In genomic region chr9:100470936-100471604, GRCm38 (mm10) we compare ENCODE assay signal across 10 mouse cellular contexts. TPM values are rescaled to one million over a fixed set of nuclear protein-coding genes. Genes with fewer than 3 reads are reported as not detected.
A peak's percentile ranks its signal among the peaks of the same experiment; 100 is the strongest.
DNase-seq lines count a peak whose midpoint lies in the region; ATAC-seq and TF ChIP-seq lines count a peak whose summit lies in the region.
"Had no signal": no experiment of that assay in that cellular context is flagged by ENCODE, and none has a peak within 500 bp of the region (broad histone marks: within the 10 kb centered on the region; RNA-seq: fewer than 3 reads in every experiment).

No protein-coding gene starts in this region.

- peaks cover 2% of the 10 kb centered on the region; the same call in 1 of the 2 replicates for H3K36me3 ChIP-seq in heart, embryonic 16.5 days (ENCODE audit: control insufficient read depth, insufficient read depth)
- no peaks in the 10 kb centered on the region for H3K36me3 ChIP-seq in lung, postnatal 0 days (ENCODE audit: insufficient read depth, low read length)
- H3K36me3 ChIP-seq in liver, embryonic 12.5 days, result peaks cover 7% of the 10 kb centered on the region; the same call in 1 of the 2 replicates

- H3K9ac ChIP-seq in heart, embryonic 16.5 days (ENCODE audit: low read length), result no peak overlapping the region
- no peak overlapping the region for H3K9ac ChIP-seq in lung, postnatal 0 days (replicated peaks; ENCODE audit: low read depth)
- no peak overlapping the region for H3K9ac ChIP-seq in liver, embryonic 12.5 days
- H3K9ac ChIP-seq: heart, embryonic 13.5 days had no signal

- H3K4me2 ChIP-seq in heart, embryonic 16.5 days (ENCODE audit: low read depth, low read length), result no peak overlapping the region
- H3K4me2 ChIP-seq in lung, postnatal 0 days (replicated peaks; ENCODE audit: low read depth, low read length), result no peak overlapping the region
- no peak overlapping the region for H3K4me2 ChIP-seq in liver, embryonic 12.5 days
- H3K4me2 ChIP-seq: heart, embryonic 13.5 days had no signal

- WGBS in heart, embryonic 16.5 days, result 58% methylated on average over 8 of the region's 8 CpGs
- 31% methylated on average over 8 of the region's 8 CpGs for WGBS in lung, postnatal 0 days
- WGBS in liver, embryonic 12.5 days (ENCODE audit: insufficient replicate concordance), result 66% methylated on average over 8 of the region's 8 CpGs

- peak; percentile 53; the same call in 1 of the 2 replicates for TF ChIP-seq EP300 in lung, postnatal 0 days (IDR thresholded peaks at IDR 0.05)

- no peaks in the 10 kb centered on the region for H3K27me3 ChIP-seq in heart, embryonic 16.5 days (ENCODE audit: control insufficient read depth, insufficient read depth, low read length)
- H3K27me3 ChIP-seq in lung, postnatal 0 days (replicated peaks; ENCODE audit: insufficient read depth, low read length), result no peaks in the 10 kb centered on the region
- H3K27me3 ChIP-seq in liver, embryonic 12.5 days (replicated peaks), result no peaks in the 10 kb centered on the region
- H3K27me3 ChIP-seq: heart, embryonic 13.5 days; Patski had no signal

- no peak for TF ChIP-seq CTCF in lung, postnatal 0 days (IDR thresholded peaks at IDR 0.05)

- peak overlapping the region; percentile 54; the same call in 1 of the 2 replicates for H3K27ac ChIP-seq in heart, embryonic 16.5 days (ENCODE audit: low read length)
- H3K27ac ChIP-seq in lung, postnatal 0 days (ENCODE audit: low read length), result peak overlapping the region; percentile 26; the same call in 1 of the 2 replicates
- no peak overlapping the region for H3K27ac ChIP-seq in liver, embryonic 12.5 days
- H3K27ac ChIP-seq: heart, embryonic 13.5 days had no signal

- intact Hi-C loops in left cerebral cortex, postnatal 4 days (cut with DNase I), result no loop called here

- peak; percentile 90 for DNase-seq in left cerebral cortex, postnatal 4 days
- DNase-seq in left cerebral cortex, adult 18-20 months (ENCODE audit: low spot score in 2 of 2), result no peak
- peak; percentile 97 to 98 for DNase-seq in cerebellum, postnatal 10 days
- peak; percentile 74 for DNase-seq in lung, postnatal 0 days (ENCODE audit: low spot score)
- DNase-seq in layer of hippocampus, adult 11-12 months (ENCODE audit: low spot score), result no peak
- no peak for DNase-seq in layer of hippocampus, adult 8-10 months (ENCODE audit: low spot score in 2 of 2)

- no peaks in the 10 kb centered on the region for H3K9me3 ChIP-seq in heart, embryonic 16.5 days (replicated peaks; ENCODE audit: control insufficient read depth, low read length)
- H3K9me3 ChIP-seq in lung, postnatal 0 days (ENCODE audit: low read length), result no peaks in the 10 kb centered on the region
- no peaks in the 10 kb centered on the region for H3K9me3 ChIP-seq in liver, embryonic 12.5 days (replicated peaks)
- H3K9me3 ChIP-seq: heart, embryonic 13.5 days had no signal

- H3K4me3 ChIP-seq in heart, embryonic 16.5 days (ENCODE audit: low read length), result no peak overlapping the region
- H3K4me3 ChIP-seq in lung, postnatal 0 days (ENCODE audit: low read depth, low read length), result no peak overlapping the region
- H3K4me3 ChIP-seq in liver, embryonic 12.5 days, result no peak overlapping the region
- H3K4me3 ChIP-seq: heart, embryonic 13.5 days had no signal

- H3K4me1 ChIP-seq in heart, embryonic 16.5 days (ENCODE audit: control insufficient read depth, insufficient read depth, low read length), result peaks cover 3% of the 10 kb centered on the region; the same call in 1 of the 2 replicates
- H3K4me1 ChIP-seq in lung, postnatal 0 days (ENCODE audit: insufficient read depth, low read depth, low read length), result peaks cover 8% of the 10 kb centered on the region; the same call in 1 of the 2 replicates
- 0 out of 2 replicates have a peak, but pooled peaks cover 2% of the 10 kb centered on the region for H3K4me1 ChIP-seq in liver, embryonic 12.5 days

- ATAC-seq in heart, embryonic 16.5 days (replicated peaks; ENCODE audit: extremely low read depth, insufficient read depth, low FRiP score), result peak; percentile 39; the same call in 1 of the 2 replicates
- peak; percentile 74 for ATAC-seq in lung, postnatal 0 days
- ATAC-seq in liver, embryonic 12.5 days, result no peak
- ATAC-seq: Patski had no signal

RNA-seq across cellular contexts. Expression of gene Il20rb, which starts 15.5 kb away (rescaled TPM):
- total RNA-seq in left cerebral cortex, postnatal 4 days (2021), result 1 to 10 TPM; 1.0 to 1.3 TPM
- under 1 TPM; 0.23 to 0.30 TPM for total RNA-seq in left cerebral cortex, adult 18-20 months (2021)
- polyA plus RNA-seq in heart, embryonic 16.5 days (2015; fragmentation: Nextera tagmentation; extraction: Ambion mirVana), result 0.92 and 2.2 TPM in 2 replicates
- 1.9 and 2.2 TPM in 2 replicates for polyA plus RNA-seq in lung, postnatal 0 days (2015; fragmentation: Nextera tagmentation; extraction: Ambion mirVana)
- 1 to 10 TPM; 2.5 to 4.9 (median 3.9) TPM for total RNA-seq in layer of hippocampus, adult 8-10 months (2022)
- polyA plus RNA-seq in liver, embryonic 12.5 days (2016; fragmentation: Nextera tagmentation; extraction: Ambion mirVana), result 0.42 and 0.43 TPM in 2 replicates

Comparison
In these comparisons a context has a peak if more than half of its experiments do, and no peak if none do; other contexts are left out.
1. DNase-seq: peak in left cerebral cortex, postnatal 4 days (single experiment), cerebellum, postnatal 10 days (2 of 2) and lung, postnatal 0 days (single experiment); none in left cerebral cortex, adult 18-20 months (0 of 2), layer of hippocampus, adult 11-12 months (single experiment) and layer of hippocampus, adult 8-10 months (0 of 2).